In genomic region chr14:45000086-45000769, GRCm38 (mm10) we compare ENCODE assay signal across 25 mouse cellular contexts. TPM values are rescaled to one million over a fixed set of nuclear protein-coding genes. Genes with fewer than 3 reads are reported as not detected.
"Had no signal": no experiment of that assay in that cellular context is flagged by ENCODE, and none has a peak within 500 bp of the region (broad histone marks: within the 10 kb centered on the region; RNA-seq: fewer than 3 reads in every experiment).

No protein-coding gene starts in this region.

- H3K4me1 ChIP-seq: heart, embryonic 10.5 days; heart, embryonic 12.5 days; hindbrain, embryonic 10.5 days; hindbrain, embryonic 12.5 days; intestine, embryonic 15.5 days; limb, embryonic 10.5 days; limb, embryonic 12.5 days had no signal

- H3K27ac ChIP-seq: heart, embryonic 10.5 days; hindbrain, embryonic 10.5 days; hindbrain, embryonic 12.5 days; hindbrain, embryonic 14.5 days; intestine, embryonic 15.5 days; layer of hippocampus, adult 2 months; left cerebral cortex, adult 2 months; limb, embryonic 10.5 days; limb, embryonic 12.5 days had no signal

- H3K4me3 ChIP-seq: heart, embryonic 10.5 days; heart, embryonic 12.5 days; hindbrain, embryonic 10.5 days; hindbrain, embryonic 12.5 days; intestine, embryonic 15.5 days; layer of hippocampus, adult 2 months; left cerebral cortex, adult 2 months; limb, embryonic 10.5 days; limb, embryonic 12.5 days had no signal

- H3K9me3 ChIP-seq: heart, embryonic 10.5 days; heart, embryonic 12.5 days; hindbrain, embryonic 10.5 days; hindbrain, embryonic 12.5 days; intestine, embryonic 15.5 days; limb, embryonic 10.5 days; limb, embryonic 12.5 days had no signal

- H3K9ac ChIP-seq: forebrain, postnatal 0 days; heart, embryonic 12.5 days; hindbrain, embryonic 12.5 days; hindbrain, embryonic 14.5 days; intestine, embryonic 15.5 days; limb, embryonic 12.5 days had no signal

- H3K36me3 ChIP-seq: heart, embryonic 10.5 days; heart, embryonic 12.5 days; hindbrain, embryonic 10.5 days; hindbrain, embryonic 12.5 days; intestine, embryonic 15.5 days; limb, embryonic 10.5 days; limb, embryonic 12.5 days had no signal

- H3K4me2 ChIP-seq: heart, embryonic 12.5 days; hindbrain, embryonic 12.5 days; hindbrain, embryonic 14.5 days; intestine, embryonic 15.5 days; limb, embryonic 12.5 days had no signal

- DNase-seq: forebrain, postnatal 0 days; gastrocnemius, postnatal 14 days; gastrocnemius, postnatal 36 days; heart, adult 18-20 months; heart, postnatal 10 days; heart, postnatal 4 days; kidney, adult 18-20 months; kidney, adult 8-10 months; kidney, postnatal 10 days; kidney, postnatal 25 days; kidney, postnatal 4 days had no signal

- ATAC-seq: forebrain, postnatal 0 days; hindbrain, embryonic 16.5 days; inflammation-experienced regulatory T-cells, adult 6 months; intestine, embryonic 15.5 days; intestine, postnatal 0 days had no signal

- H3K27me3 ChIP-seq: heart, embryonic 12.5 days; hindbrain, embryonic 12.5 days; intestine, embryonic 15.5 days; limb, embryonic 12.5 days had no signal

RNA-seq across cellular contexts. Expression of gene Ptger2, which starts 12.2 kb away (rescaled TPM):
- polyA plus RNA-seq: heart, embryonic 10.5 days; heart, embryonic 14.5 days had no signal
